Mouse (Mus musculus): ENCODE data around the gene Ccnq.
"Not testable (repeated sequence)": the region's sequence is repeated elsewhere in the genome, so short reads cannot be mapped to it uniquely, and the experiment has no call there.

Ccnq gene

GRCm38 (mm10) chr11:78762201-78762600 lies 10.7 kb upstream of the Ccnq start:
- DNase-seq (ENCODE audit: low spot score): no peak

DNA sequence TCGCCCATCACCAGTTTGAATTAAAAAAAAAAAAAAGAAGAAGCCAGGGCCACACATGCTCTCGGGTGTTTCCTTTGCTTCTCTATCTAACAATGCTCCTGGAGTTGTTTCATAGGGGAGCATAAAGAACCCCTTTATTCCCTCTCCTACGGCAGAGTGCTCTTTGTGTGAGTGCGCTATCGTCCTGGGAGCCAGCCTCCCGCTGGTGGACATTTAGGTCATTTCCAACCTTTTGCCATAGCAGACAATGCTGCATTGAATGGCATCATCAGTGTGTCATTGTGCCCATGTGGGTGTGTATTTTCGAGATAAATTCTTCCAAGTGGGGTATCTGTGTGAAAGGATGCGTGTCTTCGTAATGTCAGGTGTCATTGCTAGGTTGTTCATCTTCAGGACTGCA lies 9.6 kb upstream of the Ccnq start:
- no peak for DNase-seq (ENCODE audit: low spot score)

- no peak for DNase-seq (ENCODE audit: low spot score)
These were observed 3.8 kb upstream of the Ccnq start for GRCm38 (mm10) chr11:78755299-78755698.

- DNase-seq (ENCODE audit: low spot score): not testable (repeated sequence)
These were observed 2.6 kb upstream of the Ccnq start for GRCm38 (mm10) chr11:78754177-78754576.

- DNase-seq (ENCODE audit: low spot score): no peak
These were observed 1.7 kb upstream of the Ccnq start for GRCm38 (mm10) chr11:78753183-78753582.

- no peak for DNase-seq (ENCODE audit: low spot score)
These were observed 294 bp upstream of the Ccnq start for GRCm38 (mm10) chr11:78751843-78752203.

DNA sequence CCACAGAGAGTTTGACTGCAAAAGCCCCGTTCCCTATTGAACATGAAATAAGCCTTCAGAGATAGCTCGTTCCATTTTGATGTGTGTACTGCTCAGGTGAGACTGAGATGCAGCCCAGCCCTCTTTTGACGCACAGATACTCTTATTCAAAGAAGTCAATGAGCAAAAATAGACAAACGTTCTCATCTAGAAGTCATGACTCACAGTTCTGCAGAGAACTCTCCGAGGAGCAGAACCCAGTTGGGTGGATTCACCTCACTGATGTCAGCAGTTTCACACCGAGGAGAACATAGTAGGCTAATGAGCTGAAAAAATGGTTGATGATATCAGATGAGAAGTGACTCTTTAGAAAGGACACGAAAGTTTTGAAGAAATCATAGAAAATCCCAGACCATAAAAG lies 5.3 kb downstream of the Ccnq start:
- no peak for DNase-seq (ENCODE audit: low spot score)

GRCm38 (mm10) chr11:78745475-78745874 lies 6.1 kb downstream of the Ccnq start:
- no peak for DNase-seq (ENCODE audit: low spot score)

DNA sequence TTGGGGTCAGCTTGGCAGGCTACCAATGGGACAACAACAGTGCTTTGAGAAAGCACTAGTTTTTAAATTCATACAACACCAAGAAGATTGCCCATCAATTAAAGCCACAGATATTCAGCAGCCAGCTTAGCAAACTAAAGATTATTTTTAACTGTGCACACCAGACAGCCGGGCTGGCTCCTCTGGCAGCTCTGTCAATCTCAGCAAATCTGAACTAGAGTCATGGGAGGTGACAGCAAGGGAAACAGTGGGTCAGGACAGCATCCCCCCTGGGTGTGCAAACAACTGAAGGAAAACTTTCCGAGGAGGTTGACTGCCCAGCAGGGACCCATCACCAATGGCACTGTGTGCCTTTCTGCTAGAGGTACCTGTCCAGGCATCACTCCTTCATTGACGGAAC lies 9.1 kb downstream of the Ccnq start:
- no peak for DNase-seq (ENCODE audit: low spot score)

DNA sequence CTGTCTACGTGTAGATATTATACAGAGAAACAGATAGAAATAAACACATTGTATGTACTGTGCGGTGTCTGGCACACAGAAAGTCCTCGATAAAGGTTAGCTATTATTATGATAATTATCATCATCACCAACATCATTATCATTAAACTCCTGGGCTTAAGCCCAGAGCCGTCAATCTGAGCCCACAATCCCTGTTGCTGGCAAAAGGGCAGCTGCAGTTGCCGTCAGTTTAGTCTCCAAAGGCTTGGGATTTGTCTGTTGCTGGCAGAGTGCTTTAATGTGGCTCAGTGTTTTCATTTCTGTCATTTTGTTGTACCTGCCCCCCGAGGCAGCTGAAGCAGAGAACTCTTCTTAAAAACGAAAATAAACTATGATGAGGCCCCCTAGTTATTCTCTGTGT lies 9.6 kb downstream of the Ccnq start:
- DNase-seq (ENCODE audit: low spot score): no peak

DNA sequence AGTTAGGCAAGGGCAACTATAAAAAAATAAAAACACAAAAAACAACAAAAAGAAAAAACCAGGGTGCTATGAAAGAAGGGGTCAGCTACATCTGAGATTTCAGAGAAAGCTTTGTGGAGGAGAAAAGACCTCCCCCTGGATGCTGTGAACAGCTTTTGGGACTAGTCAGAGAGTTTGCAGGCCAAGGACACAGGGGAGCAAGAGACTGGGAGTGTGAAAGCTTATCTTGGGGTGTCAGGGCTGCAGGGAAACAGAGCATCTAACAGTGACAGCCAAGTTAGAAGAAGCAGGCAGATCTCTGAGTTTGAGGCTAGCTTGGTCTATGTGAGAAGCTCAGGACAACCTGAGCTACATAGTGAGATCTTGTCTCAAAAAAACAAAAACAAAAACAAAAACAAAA lies 12.2 kb downstream of the Ccnq start:
- no peak for DNase-seq (ENCODE audit: low spot score)

DNA sequence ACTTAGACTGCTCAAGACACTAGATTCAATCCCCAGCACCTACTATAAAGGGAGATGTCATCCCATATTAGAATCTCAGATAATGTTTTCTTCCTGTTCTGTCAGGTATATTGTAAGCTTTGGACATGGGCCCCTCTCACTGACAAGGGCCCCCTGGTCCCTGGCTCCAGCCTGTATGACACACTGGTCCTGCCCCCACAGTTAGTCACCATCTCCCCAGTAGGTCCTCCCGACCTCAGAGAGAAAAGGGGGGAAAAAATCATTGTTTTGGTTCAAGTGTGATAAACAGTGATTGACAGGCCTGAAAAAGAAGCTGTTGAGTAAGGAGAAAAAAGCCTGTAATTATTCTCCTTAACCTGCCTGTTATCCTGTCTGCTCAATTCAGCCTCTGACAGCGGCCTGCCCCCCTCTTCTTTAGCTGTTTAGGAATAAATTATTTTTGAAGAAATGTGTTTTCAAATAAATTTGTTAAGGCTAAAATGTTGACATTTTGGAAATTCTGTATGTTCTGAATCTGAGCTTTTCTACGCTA lies 14.6 kb downstream of the Ccnq start:
- DNase-seq (ENCODE audit: low spot score): no peak

DNA sequence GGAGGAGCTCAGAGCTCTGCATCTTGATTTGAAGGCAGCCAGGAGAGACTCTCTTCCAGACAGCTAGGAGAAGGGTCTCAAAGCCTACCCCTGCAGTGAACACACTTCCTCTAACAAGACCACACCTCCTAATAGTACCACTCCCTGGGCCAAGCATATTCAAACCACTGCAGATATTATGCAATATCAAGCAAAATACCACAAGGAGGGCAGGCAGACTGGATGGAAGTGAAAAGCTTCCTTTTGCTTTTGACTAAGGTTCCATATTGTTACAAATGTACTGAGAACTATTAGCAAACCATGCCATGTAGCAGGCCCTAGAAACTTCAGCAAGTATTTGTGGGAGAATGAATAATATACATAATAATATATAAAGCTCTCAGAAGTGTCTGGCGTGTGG lies 16.4 kb downstream of the Ccnq start:
- no peak for DNase-seq (ENCODE audit: low spot score)

GRCm38 (mm10) chr11:78732619-78733018 lies 18.9 kb downstream of the Ccnq start:
- DNase-seq (ENCODE audit: low spot score): no peak

DNA sequence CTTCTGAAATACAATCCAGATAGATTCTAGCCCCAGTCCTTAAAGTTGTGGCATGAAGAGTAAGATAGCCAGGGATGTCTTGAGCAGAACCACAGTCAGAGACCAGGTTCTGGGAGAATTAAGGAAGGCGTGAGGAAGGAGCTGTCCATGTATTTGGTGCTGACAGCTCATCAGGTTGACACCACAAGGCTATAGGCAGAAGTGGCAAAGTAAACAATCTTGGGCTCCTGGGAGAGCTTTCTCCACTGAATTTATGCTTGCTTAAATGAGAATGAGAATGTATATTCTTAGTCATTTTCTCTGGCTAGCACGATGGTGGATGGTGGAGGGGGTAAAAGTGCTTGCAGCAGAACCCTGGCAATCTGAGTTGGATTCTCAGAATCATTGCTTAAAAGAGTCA lies 20.6 kb downstream of the Ccnq start:
- DNase-seq (ENCODE audit: low spot score): peak; percentile 28

DNA sequence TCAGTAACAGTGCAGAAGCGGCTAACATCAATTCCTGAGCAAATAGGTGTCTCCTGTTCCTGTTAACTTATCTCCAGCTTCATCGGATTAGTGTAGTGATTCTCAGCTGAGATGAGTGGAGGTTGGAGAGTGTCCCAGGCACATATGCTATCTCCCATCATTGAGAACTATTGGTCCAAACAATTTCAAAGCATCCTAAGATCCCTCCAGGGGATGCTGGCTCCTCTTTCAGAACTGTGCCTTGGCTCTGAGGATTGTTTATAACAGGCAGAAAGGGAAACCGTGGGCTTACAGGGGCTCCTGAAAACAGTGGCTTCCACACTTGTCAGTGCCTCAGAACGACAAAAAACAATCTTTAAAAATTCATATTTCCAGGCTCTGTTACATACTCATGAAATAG lies 23.5 kb downstream of the Ccnq start:
- DNase-seq (ENCODE audit: low spot score): no peak

GRCm38 (mm10) chr11:78726366-78726765 lies 25.2 kb downstream of the Ccnq start:
- DNase-seq (ENCODE audit: low spot score): no peak

DNA sequence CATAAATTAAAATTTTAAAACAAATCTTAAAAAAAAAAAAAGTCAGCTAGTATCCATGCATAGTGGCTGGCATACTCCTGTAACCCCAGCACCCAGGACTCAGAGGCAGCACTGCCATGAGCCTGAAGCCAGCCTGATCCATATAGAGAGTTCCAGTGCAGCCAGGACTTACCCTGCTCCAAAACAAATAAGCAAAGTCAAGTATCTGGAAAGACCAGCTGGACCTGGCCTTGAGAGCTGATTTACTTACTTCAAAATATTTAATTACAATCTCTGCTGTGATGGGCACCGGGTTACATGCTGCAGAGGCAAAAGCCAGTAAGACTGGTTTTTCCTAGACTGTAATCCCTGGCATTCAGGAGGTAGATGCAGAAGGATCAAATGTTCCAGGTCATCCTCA lies 26.7 kb downstream of the Ccnq start:
- no peak for DNase-seq (ENCODE audit: low spot score)

DNA sequence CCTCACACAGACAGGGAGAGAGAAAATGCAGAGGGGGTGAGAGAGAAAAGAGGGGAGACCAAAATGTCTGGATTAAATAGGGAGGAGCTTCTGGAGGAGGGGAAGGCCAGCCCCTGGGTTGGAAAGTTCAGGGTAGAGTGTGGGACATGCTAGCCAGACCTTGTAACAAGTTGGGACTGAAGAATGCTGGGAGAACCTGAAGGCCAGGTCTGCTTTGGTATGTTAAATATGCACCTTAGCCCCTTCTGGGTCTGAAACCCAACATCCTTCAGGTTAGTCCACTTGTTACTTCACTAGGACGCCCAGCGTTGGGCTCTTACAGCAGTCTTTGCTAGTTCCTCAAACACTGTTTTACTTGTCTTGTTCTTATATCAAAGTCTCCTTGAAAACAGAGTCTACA lies 30.1 kb downstream of the Ccnq start:
- DNase-seq (ENCODE audit: low spot score): no peak

- DNase-seq (ENCODE audit: low spot score): no peak
These were observed 33.9 kb downstream of the Ccnq start for GRCm38 (mm10) chr11:78717655-78718054.

GRCm38 (mm10) chr11:78708642-78709041 lies 42.9 kb downstream of the Ccnq start:
- no peak for DNase-seq (ENCODE audit: low spot score)

DNA sequence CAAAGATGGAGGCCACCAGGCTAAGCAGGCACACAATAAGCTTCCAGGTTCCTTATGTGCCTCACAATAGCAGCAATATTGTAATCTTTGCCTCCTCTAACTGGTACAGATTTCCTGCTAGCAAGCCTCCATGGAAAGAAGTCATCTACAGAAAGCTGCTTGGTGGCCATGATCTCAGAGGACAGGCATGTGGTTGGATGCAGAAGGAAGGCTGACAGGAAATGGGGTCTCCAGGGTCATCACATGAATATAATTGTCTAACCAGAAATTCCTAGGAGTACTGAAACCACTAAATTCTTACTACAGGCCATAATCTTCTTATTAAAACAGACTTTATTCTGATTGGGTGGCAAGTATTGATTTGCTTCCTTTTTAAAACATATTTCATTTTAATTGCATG lies 45.5 kb downstream of the Ccnq start:
- no peak for DNase-seq (ENCODE audit: low spot score)

DNA sequence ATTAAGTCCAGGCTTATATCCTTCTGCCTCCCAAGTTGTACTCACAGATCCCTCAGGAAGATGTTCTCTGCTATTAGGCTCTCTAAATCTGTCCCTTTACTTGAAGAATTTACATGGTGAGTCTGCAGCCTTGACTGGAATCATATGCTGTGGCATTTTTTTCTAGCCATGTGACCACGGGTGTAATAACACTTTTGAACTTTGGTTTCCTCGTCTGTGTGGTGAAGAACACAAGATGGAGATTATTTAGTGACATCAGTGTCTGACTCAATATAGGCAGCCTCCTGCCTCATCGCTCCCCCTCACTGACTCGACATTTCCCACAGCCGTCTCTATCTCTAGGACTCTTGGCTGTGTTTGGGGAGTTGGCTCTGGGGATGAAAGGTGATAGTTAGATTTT lies 48.4 kb downstream of the Ccnq start:
- no peak for DNase-seq (ENCODE audit: low spot score)

GRCm38 (mm10) chr11:78702319-78702718 lies 49.2 kb downstream of the Ccnq start:
- DNase-seq (ENCODE audit: low spot score): no peak
